Mouse (Mus musculus) adrenal gland, postnatal 36 days (tissue): ENCODE measurements around the gene Olfr1225. TPM values are rescaled to one million over a fixed set of nuclear protein-coding genes. Genes with fewer than 3 reads are reported as not detected.
"Not testable (repeated sequence)": the region's sequence is repeated elsewhere in the genome, so short reads cannot be mapped to it uniquely, and the experiment has no call there.

ENCODE experiments used
- DNase-seq, 2 experiments: peaks; one replicate each; pipeline ENCODE4 v3.0.0; 2021; ENCODE audit warnings: mixed read lengths in 1 of 2
- long read RNA-seq, 2 experiments: library from polyadenylated mRNA; stranded (forward); transcript quantifications; one replicate each; pipeline ENCODE4 v2.0.0; 2021; ENCODE audit warnings: borderline sequencing depth in 2 of 2
- total RNA-seq, 2 experiments: library from RNA; stranded (reverse); gene quantifications; 2 replicates each; pipeline ENCODE4 v1.2.3; 2021

The Olfr1225 gene
- not detected for total RNA-seq
- long read RNA-seq, experiment 1 = 0 reads
- long read RNA-seq, experiment 2 = 0 reads

GRCm38 (mm10) chr2:89174569-89174968 is at the start of gene Olfr1225:
TSS of gene Olfr1225 (minus strand) at chr2:89174669.
- DNase-seq = no peak

- DNase-seq = no peak
Observed at GRCm38 (mm10) chr2:89199948-89200347, 25.5 kb upstream of the Olfr1225 start, which contains the start of gene Olfr1226. TSS of gene Olfr1226 (minus strand) at chr2:89200048.

- DNase-seq = no peak
Observed at GRCm38 (mm10) chr2:89196325-89196982, 22.0 kb upstream of the Olfr1225 start.

GRCm38 (mm10) chr2:89164711-89165110 is 9.8 kb downstream of the Olfr1225 start:
- DNase-seq = not testable (repeated sequence)

GRCm38 (mm10) chr2:89163991-89164390 is 10.5 kb downstream of the Olfr1225 start, which contains the start of gene Olfr1224-ps1:
TSS of gene Olfr1224-ps1 (minus strand) at chr2:89164091.
- DNase-seq = not testable (repeated sequence)

GRCm38 (mm10) chr2:89151460-89151859 is 23.0 kb downstream of the Olfr1225 start, which contains the start of gene Olfr1223:
TSS of gene Olfr1223 (minus strand) at chr2:89151560.
- DNase-seq = no peak

- no peak for DNase-seq
Observed at GRCm38 (mm10) chr2:89132954-89133353, 41.5 kb downstream of the Olfr1225 start, which contains the start of gene Olfr1222. TSS of gene Olfr1222 (minus strand) at chr2:89133054.

Other genes with a start within 250 kb of the Olfr1225 start
- not detected for gene Olfr1211, start 236.6 kb downstream of the Olfr1225 start, total RNA-seq
- not detected for gene Olfr1212, start 220.7 kb downstream of the Olfr1225 start, total RNA-seq
- not detected for gene Gm13762, start 194.4 kb downstream of the Olfr1225 start, total RNA-seq
- not detected for gene Olfr1214, start 182.0 kb downstream of the Olfr1225 start, total RNA-seq
- gene Olfr1215, start 167.7 kb downstream of the Olfr1225 start, total RNA-seq = not detected
- gene Olfr1216, start 156.3 kb downstream of the Olfr1225 start, total RNA-seq = not detected
- not detected for gene Olfr1217, start 142.6 kb downstream of the Olfr1225 start, total RNA-seq
- gene Olfr1218, start 113.5 kb downstream of the Olfr1225 start, total RNA-seq = not detected
- gene Olfr1219, start 91.2 kb downstream of the Olfr1225 start, total RNA-seq = not detected
- gene Olfr1220, start 67.8 kb downstream of the Olfr1225 start, total RNA-seq = not detected
- not detected for gene Olfr1221, start 57.4 kb downstream of the Olfr1225 start, total RNA-seq
- gene Olfr1222, start 41.6 kb downstream of the Olfr1225 start, total RNA-seq = not detected
- not detected for gene Olfr1223, start 23.1 kb downstream of the Olfr1225 start, total RNA-seq
- not detected for gene Olfr1224-ps1, start 10.6 kb downstream of the Olfr1225 start, total RNA-seq
- not detected for gene Olfr1226, start 25.4 kb upstream of the Olfr1225 start, total RNA-seq
- gene Olfr1228, start 79.4 kb upstream of the Olfr1225 start, total RNA-seq = not detected
- not detected for gene Olfr1229, start 113.3 kb upstream of the Olfr1225 start, total RNA-seq
- gene Olfr1230, start 122.6 kb upstream of the Olfr1225 start, total RNA-seq = not detected
- gene Olfr1231, start 132.4 kb upstream of the Olfr1225 start, total RNA-seq = not detected
- not detected for gene Olfr1232, start 155.0 kb upstream of the Olfr1225 start, total RNA-seq
- not detected for gene Olfr1233, start 167.7 kb upstream of the Olfr1225 start, total RNA-seq
- not detected for gene Olfr1234, start 190.2 kb upstream of the Olfr1225 start, total RNA-seq
- not detected for gene Olfr1238, start 235.0 kb upstream of the Olfr1225 start, total RNA-seq
- not detected for gene Olfr1239, start 245.7 kb upstream of the Olfr1225 start, total RNA-seq